Mouse (Mus musculus): ENCODE measurements around the gene Col23a1.

DNA sequence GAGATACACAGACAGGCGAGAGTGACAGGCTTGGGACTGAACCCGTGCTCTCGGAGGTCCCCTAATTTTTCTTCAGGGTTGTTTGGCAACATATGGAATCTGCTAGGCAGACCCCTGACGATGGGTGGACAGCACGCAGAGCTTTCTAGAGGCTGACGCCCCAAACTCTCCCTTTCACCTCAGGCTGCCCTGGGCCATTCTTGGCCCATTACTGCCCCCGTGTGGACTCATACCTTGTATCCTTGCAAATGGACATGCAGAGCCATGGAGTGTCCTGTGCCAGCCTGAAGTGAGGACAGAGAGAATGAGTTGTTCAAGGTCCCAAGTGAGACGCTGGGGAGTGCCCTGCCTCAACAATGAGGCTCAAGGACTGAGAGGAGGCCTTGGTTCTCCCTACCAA, 293.0 kb downstream of the Col23a1 start:
- peak; percentile 73 for TF ChIP-seq CTCF (IDR thresholded peaks at IDR 0.05; ENCODE audit: low read depth)
- TF ChIP-seq EP300 (IDR thresholded peaks at IDR 0.05; ENCODE audit: low read depth) = no peak

Data from heart, postnatal 0 days (tissue).